Mouse (Mus musculus) left cerebral cortex, adult 2 months (tissue): ENCODE results near the gene Rtraf. TPM values are rescaled to one million over a fixed set of nuclear protein-coding genes. Genes with fewer than 3 reads are reported as not detected.

Experiments
- DNase-seq, 2 experiments: peaks; one replicate each; pipeline ENCODE4 v3.0.0; 2021 to 2022; ENCODE audit warnings: low spot score in 2 of 2, mixed read lengths in 1 of 2; ENCODE audit errors: extremely low spot score in 1 of 2
- H3K27ac ChIP-seq: fragments of 200-600 bp; 2 replicates; pipeline ENCODE4 v1.8.1; 2022
- H3K4me3 ChIP-seq: fragments of 200-600 bp; 2 replicates; pipeline ENCODE4 v1.8.1; 2022
- CTCF ChIP-seq: fragments of 200-600 bp; IDR thresholded peaks from 2 replicates; pipeline ENCODE4 v1.8.1; 2022; ENCODE audit warnings: antibody characterized with exemption, mild to moderate bottlenecking, moderate library complexity
- intact Hi-C: fragments of 180-260 bp; cut with DNase I; formaldehyde crosslinking; loops from one replicate; pipeline ENCODE4 v1.15.1; 2025
- total RNA-seq, 2 experiments: library from RNA; stranded (reverse); gene quantifications; 2 replicates each; pipeline ENCODE4 v1.2.3; 2021

Gene Rtraf
- total RNA-seq, 2 experiments from 2014 or later = 42.9 to 45.1 TPM

- TF ChIP-seq CTCF = no peak
- no peak overlapping the region for H3K4me3 ChIP-seq
These were observed 28.7 kb downstream of the Rtraf start for GRCm38 (mm10) chr14:19794881-19795280.

GRCm38 (mm10) chr14:19788443-19788842 is 35.2 kb downstream of the Rtraf start:
- no peak for DNase-seq
- H3K4me3 ChIP-seq = no peak overlapping the region
- no peak overlapping the region for H3K27ac ChIP-seq
- no peak for TF ChIP-seq CTCF
- intact Hi-C loops = no loop called here

More at GRCm38 (mm10) chr14:19794881-19795280, 28.7 kb downstream of the Rtraf start:
- no peak overlapping the region for H3K27ac ChIP-seq
- intact Hi-C loops = no loop called here
- no peak for DNase-seq

GRCm38 (mm10) chr14:19785797-19786588 is 37.6 kb downstream of the Rtraf start:
- Histone ChIP-seq H3K4me3 (no peak overlapping the region), H3K27ac (no peak overlapping the region)
- TF ChIP-seq CTCF = no peak
- DNase-seq = no peak
- intact Hi-C loops = no loop called here

- TF ChIP-seq CTCF = no peak
- Histone ChIP-seq H3K4me3 (no peak overlapping the region), H3K27ac (no peak overlapping the region)
- no peak for DNase-seq
- intact Hi-C loops = loop anchor here (5.0 kb wide), 2 partner anchors 46 to 71 kb away; no protein-coding TSS in a partner anchor
These were observed 45.7 kb downstream of the Rtraf start for GRCm38 (mm10) chr14:19777945-19778344.

- no peak for TF ChIP-seq CTCF
- Histone ChIP-seq H3K27ac (no peak overlapping the region), H3K4me3 (no peak overlapping the region)
- DNase-seq = no peak
- intact Hi-C loops = loop anchor here (5.0 kb wide), 2 partner anchors 45 to 70 kb away; no protein-coding TSS in a partner anchor
These were observed 46.3 kb downstream of the Rtraf start for GRCm38 (mm10) chr14:19777365-19777764.

- TF ChIP-seq CTCF = peak; percentile 58
- no peak for DNase-seq
- intact Hi-C loops = loop anchor here (5.0 kb wide), 2 partner anchors 45 to 70 kb away; no protein-coding TSS in a partner anchor
- H3K27ac ChIP-seq = no peak overlapping the region
- no peak overlapping the region for H3K4me3 ChIP-seq
These were observed 46.7 kb downstream of the Rtraf start for GRCm38 (mm10) chr14:19776890-19777289.

GRCm38 (mm10) chr14:19776179-19776578 is 47.4 kb downstream of the Rtraf start:
- TF ChIP-seq CTCF = no peak; the same call in 1 of the 2 replicates
- no peak for DNase-seq
- intact Hi-C loops = loop anchor here (5.0 kb wide), 2 partner anchors 44 to 69 kb away; no protein-coding TSS in a partner anchor
- no peak overlapping the region for H3K27ac ChIP-seq
- no peak overlapping the region for H3K4me3 ChIP-seq

- no peak for TF ChIP-seq CTCF
- intact Hi-C loops = loop anchor here (5.0 kb wide), 2 partner anchors 43 to 68 kb away; no protein-coding TSS in a partner anchor
- Histone ChIP-seq H3K27ac (no peak overlapping the region), H3K4me3 (no peak overlapping the region)
- no peak for DNase-seq
These were observed 48.1 kb downstream of the Rtraf start for GRCm38 (mm10) chr14:19775491-19775890.

GRCm38 (mm10) chr14:19774036-19774628 is 49.5 kb downstream of the Rtraf start:
- TF ChIP-seq CTCF = no peak
- intact Hi-C loops = no loop called here
- no peak overlapping the region for H3K4me3 ChIP-seq
- no peak overlapping the region for H3K27ac ChIP-seq
- no peak for DNase-seq

- Histone ChIP-seq H3K27ac (no peak overlapping the region), H3K4me3 (no peak overlapping the region)
- no peak for DNase-seq
- intact Hi-C loops = no loop called here
- no peak for TF ChIP-seq CTCF
These were observed 52.5 kb downstream of the Rtraf start for GRCm38 (mm10) chr14:19771173-19771572.

GRCm38 (mm10) chr14:19769441-19770200 is 54.0 kb downstream of the Rtraf start:
- TF ChIP-seq CTCF = no peak
- DNase-seq = no peak
- Histone ChIP-seq H3K4me3 (no peak overlapping the region), H3K27ac (no peak overlapping the region)
- intact Hi-C loops = loop anchor here (5.0 kb wide), 1 partner anchor 48 kb away; no protein-coding TSS in a partner anchor
